Mouse (Mus musculus) G1E-ER4 (cell line): ENCODE data around the gene Itpripl1. TPM values are rescaled to one million over a fixed set of nuclear protein-coding genes. Genes with fewer than 3 reads are reported as not detected.

Experiments used
- GATA1 ChIP-seq: IDR thresholded peaks from one replicate; pipeline ENCODE4 v1.8.0; 2012; ENCODE audit warnings: low read length, inconsistent platforms
- polyA plus RNA-seq: library from polyadenylated mRNA; stranded (reverse); fragments of >175 nt; gene quantifications from 2 replicates; pipeline ENCODE4 v1.2.3, GENCODE M21; 2012

The Itpripl1 gene
- polyA plus RNA-seq, 1 experiment = 6.2 TPM

DNA sequence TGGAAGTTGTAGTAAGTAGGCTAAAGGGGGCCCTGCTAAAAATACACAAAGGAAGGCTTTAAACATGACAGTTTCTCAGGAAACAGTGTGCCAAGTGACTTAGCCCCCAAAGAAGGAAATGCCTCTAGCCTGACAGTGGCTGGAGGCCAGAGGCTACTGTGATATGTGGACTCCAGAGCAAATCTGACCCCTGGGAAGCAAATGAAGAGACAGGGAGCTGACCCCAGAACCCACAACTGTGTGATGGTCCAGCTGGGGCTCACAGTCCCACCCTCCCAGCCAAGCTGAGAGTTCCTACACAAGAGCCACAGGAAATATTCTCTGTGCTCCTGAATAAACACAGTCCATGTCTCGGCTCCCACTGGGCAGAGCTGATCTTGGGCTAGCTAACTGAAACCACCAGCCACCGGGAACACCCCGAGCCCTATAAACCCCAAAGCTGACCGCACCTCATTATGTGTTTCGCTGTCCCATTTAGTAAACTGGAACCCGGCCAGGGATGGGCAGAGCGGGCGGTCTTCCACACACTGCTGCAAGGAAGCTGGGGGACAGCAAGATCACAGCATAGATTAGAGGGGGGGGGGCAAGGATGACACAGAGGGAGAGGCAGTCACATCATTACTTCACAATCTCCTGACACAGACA lies 21.5 kb downstream of the Itpripl1 start:
- TF ChIP-seq GATA1 = no peak

- TF ChIP-seq GATA1 = no peak
These were observed 34.3 kb downstream of the Itpripl1 start for GRCm38 (mm10) chr2:127108986-127109385.

DNA sequence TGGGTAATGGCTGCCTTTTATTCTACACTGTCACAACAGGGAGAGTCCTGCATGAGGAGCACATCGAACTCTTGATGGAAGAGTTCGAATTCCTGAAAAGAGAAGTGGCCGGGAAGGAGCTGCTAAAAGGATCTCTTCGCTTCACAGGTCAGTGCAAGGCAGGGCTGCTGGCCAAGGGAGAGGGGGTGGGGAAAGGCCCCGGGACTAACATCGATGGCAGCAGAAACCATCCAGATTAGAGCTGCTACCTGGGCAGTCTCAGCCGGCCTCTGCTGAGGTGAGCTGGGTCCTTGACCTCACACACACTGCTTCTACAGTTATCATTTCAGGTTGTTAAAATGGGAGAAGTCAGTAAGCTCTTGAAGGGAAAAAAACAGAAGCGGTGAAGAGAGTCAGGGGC lies 51.2 kb downstream of the Itpripl1 start:
- TF ChIP-seq GATA1 = no peak

Other genes starting within 250 kb of the Itpripl1 start
- gene Sppl2a, start 210.2 kb downstream of the Itpripl1 start, polyA plus RNA-seq = 3.3 and 5.0 TPM in 2 replicates
- 4.1 and 5.6 TPM in 2 replicates for gene Ap4e1, start 134.7 kb downstream of the Itpripl1 start, polyA plus RNA-seq
- gene Blvra, start 72.8 kb downstream of the Itpripl1 start, polyA plus RNA-seq = 1.5 and 2.7 TPM in 2 replicates
- 11.4 and 17.9 TPM in 2 replicates for gene Ncaph, start 9.5 kb downstream of the Itpripl1 start, polyA plus RNA-seq
- 0.03 and 0.09 TPM in 2 replicates for gene 1810024B03Rik, start 64.8 kb upstream of the Itpripl1 start, polyA plus RNA-seq
- 19.7 and 31.8 TPM in 2 replicates for gene Snrnp200, start 64.9 kb upstream of the Itpripl1 start, polyA plus RNA-seq
- gene Ciao1, start 104.4 kb upstream of the Itpripl1 start, polyA plus RNA-seq = 21.5 and 21.8 TPM in 2 replicates
- 26.4 and 30.3 TPM in 2 replicates for gene Tmem127, start 104.5 kb upstream of the Itpripl1 start, polyA plus RNA-seq
- 47.0 and 51.8 TPM in 2 replicates for gene Stard7, start 126.8 kb upstream of the Itpripl1 start, polyA plus RNA-seq
- gene Dusp2, start 192.7 kb upstream of the Itpripl1 start, polyA plus RNA-seq = 0.03 TPM in 1 of 2 replicates, not detected in the other
- not detected in 2 replicates for gene Astl, start 195.2 kb upstream of the Itpripl1 start, polyA plus RNA-seq
- not detected in 2 replicates for gene Adra2b, start 219.8 kb upstream of the Itpripl1 start, polyA plus RNA-seq